Mouse (Mus musculus): ENCODE measurements around the gene Commd2. TPM values are rescaled to one million over a fixed set of nuclear protein-coding genes. Genes with fewer than 3 reads are reported as not detected.

The Commd2 gene
- 3.4 and 5.2 TPM in 2 replicates for polyA plus RNA-seq (2012; rRNA removed)

DNA sequence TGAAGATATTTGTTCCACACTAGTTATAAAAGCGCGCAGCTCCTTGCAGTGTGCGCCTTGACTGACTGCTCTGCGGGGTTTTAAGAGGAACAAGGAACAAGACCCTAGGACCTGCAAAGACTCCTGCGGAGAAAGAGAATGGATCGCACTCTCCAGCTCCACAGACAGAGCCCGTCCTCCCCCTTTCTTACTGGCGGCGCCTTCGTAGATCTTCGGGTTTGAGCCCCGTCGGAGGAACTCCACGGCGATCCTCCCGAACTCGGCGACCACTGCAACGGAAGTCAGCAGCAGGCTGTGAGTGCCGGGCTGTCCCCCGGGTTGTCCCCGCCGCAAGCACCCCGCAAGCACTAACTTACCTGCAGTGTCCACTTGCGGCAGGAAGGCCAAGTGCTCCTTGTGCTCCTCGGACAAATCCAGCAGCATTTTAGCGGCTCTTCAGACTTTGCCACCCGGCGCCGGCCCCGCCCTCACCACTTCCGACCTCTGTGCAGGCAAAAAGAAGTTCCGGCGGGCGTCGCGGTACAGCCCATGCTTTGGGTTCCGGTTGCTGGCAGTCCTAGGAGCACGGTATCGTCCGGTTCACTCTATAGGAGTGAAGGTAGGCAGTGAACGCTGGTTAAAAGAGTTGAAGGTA, at the start of gene Commd2:
Gene Commd2, minus strand, starts transcription at position 485 of the 634 bp plus-strand sequence.

DNA sequence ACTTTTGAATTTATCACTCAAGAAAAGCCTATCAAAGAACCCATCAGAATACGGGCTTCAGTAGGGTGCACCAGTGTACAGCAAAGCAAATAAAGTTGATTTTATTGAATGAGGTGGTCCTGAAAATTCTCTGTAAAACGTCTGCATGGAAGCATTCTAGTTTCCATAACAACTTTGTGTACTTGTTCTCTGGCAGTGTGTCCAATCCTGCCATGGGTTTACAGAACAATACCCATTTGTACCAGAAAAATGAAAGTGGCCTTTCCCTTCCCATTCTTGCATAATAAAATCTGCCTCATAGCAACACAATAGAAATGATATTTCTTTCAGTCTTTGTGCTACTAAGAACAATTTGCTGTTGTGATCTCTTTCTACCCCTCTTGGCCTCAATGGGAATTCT, 41.2 kb upstream of the Commd2 start, which contains the start of gene Ankub1:
Gene Ankub1, minus strand, starts transcription at position 81 of the 400 bp plus-strand sequence.

Other genes starting within 250 kb of the Commd2 start
- gene Tm4sf4, start 226.4 kb downstream of the Commd2 start, polyA plus RNA-seq (2012; rRNA removed) = 2.0 and 2.2 TPM in 2 replicates
- gene Wwtr1, start 75.8 kb downstream of the Commd2 start, polyA plus RNA-seq (2012; rRNA removed) = 7.0 and 8.6 TPM in 2 replicates
- not detected in 2 replicates for gene Ankub1, start 41.1 kb upstream of the Commd2 start, polyA plus RNA-seq (2012; rRNA removed)
- gene Rnf13, start 84.3 kb upstream of the Commd2 start, polyA plus RNA-seq (2012; rRNA removed) = 4.5 and 7.0 TPM in 2 replicates
- gene Pfn2, start 196.4 kb upstream of the Commd2 start, polyA plus RNA-seq (2012; rRNA removed) = 3.1 and 3.3 TPM in 2 replicates